Mouse (Mus musculus) spleen, adult 12 weeks (tissue): ENCODE measurements at regions not wholly inside any gene's neighbourhood (a gene's known extent, or its start where the extent isn't known, plus 50 kb on each side); places are given as distances from the start of the nearest gene placed in this dataset.

Experiments
- DNase-seq: peaks from one replicate; pipeline ENCODE4 v3.0.0; 2022; ENCODE audit warnings: low spot score

DNA sequence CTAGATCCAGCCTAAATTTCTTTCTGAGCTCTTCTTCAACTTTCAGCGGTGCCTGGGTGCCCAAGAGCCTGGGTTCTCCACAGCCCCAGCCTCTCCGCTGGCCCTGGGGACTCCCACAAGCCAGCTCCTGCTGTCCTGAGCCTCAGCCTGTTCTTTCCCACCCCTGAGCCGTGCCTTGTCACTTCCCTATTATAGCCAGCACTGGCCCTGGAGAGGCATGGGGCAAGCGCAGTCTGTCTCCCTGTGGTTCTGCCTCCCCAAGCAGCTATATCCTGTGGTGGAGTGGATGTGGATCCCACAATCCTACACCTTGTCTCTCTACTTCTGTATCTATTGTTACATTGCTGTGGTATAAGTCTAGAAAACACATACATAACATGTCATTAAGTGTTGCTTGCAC is 128.6 kb upstream of the Hgf start:
- DNase-seq, result no peak

DNA sequence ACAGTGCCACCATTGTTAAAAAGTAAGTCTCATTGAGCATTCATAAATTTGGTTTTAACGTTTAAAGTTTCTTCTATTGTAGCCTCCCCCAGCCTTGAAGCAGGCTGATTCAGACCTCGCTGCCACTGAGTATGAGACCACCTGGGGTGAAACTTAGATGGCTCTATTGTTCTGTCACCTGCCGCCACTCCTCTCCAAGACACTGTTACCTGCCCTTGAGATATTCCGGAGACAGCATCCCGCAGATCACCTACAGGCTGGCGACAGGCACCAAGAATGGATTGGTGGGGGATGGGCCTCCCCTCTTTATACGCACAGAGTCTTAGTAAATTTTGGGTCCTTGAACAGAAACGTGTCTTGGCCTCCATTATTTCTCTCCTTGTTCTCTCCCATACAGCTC is 128.0 kb upstream of the Hgf start:
- DNase-seq, result no peak

DNA sequence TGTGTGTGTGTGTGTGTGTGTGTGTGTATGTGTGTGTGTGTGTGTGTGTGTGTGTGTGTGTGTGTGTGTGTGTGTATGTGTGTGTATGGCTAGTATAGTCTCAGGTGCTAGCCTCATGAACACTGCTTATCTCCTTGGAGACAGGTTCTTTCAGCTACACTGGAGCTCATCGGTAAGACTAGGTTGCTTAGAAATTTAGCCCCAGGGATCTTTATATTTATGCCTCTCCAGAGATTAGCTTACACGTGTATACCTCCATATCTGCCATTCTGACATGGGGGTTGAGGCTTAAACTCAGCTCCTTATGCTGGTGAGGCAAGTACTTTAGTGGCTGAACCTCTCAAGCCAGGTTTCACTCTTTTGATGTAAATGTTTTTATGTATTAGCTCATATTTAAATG is 127.0 kb upstream of the Hgf start:
- DNase-seq, result no peak

DNA sequence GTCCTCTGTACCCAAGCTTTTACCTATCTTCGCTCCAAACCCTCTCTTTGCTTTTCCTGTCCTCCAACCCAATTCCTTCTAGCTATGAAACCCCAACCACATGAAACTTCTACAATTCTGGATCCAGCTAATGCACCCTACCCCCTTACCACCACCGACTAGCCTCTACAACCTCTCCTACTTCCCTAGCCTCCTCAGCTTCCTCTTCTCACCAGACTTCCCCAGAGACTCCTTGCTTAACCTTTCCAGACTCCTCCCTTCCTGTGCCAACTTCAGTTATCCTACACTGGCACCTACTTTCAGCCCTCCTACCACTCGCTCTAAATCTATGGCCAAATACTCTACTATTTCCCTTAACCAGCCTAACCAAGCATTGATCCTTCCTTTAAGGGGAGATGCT is 118.7 kb upstream of the Hgf start:
- no peak for DNase-seq

DNA sequence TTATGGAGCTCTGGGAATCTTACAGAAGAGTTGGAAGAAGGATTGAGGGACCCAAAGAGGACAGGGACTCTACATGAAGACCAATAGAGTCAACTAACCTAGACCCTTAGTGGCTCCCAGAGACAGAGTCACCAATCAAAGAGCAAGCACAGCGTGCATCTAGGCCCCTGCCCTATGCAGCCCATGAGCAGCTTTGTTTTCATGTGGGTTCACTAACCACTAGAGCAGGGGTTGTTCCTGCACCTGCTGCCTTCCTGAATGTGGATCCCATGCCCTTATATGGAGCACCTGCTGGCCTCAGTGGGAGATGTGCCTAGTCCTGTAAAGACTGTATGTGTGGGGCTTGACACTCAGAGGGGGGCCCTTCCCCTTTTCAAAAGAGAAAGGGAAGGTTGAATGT is 108.2 kb upstream of the Hgf start:
- DNase-seq, result no peak

DNA sequence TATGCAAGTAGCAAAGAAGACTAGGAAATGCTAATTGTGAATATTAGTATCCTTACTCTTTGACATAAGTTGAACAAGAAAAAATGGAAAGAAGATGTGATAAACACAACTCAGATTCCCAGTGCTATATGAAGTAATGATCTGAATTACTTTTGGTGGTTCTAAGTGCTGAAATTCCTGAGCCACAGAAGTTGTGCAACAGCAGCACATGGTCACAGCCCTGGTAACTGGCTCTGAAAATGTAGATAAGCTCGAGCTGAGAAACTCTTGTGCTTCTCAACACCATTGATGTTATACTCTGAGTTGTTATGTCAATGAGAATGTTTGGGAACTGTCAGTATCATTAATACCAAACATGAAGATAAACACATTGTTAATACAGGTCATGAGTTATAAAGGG is 106.3 kb upstream of the Hgf start:
- DNase-seq, result no peak

DNA sequence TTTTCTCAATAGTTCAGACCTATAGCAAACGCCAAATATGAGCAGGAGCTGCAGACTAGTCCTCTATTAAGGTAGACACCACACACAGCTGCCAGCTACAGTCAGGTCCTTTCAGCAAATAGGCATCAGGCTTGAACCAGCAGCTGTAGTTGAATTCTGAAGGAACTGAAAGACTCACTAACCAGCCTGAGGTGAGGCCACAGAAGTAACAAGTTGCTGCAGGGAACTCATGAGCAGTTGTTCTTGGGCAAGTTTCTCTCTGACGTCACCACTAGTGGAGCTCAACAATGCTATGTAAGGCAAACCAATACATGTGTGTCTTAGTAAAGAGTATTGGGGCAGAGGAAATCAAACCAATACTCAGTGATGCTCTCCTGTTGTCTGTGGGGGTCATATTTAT is 91.5 kb upstream of the Hgf start:
- no peak for DNase-seq

DNA sequence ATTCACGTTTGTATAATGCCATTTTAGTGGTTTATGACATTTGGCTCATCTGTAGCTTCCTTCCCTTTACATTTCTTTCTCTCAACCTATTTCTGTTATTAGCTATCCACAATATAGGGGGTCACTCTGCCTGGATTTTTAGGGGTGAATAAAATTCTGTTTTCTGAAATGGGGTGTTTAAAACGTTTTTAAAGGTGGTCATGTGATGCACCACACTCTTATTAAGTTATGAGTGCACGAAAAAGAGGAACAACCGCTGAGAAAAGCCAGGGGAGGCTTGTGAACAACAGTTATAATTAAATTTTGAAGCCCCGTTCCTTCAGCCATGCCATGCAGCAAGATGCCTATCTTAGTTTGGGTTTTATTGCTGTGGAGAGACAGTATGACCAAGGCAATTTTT is 87.0 kb upstream of the Hgf start:
- no peak for DNase-seq

DNA sequence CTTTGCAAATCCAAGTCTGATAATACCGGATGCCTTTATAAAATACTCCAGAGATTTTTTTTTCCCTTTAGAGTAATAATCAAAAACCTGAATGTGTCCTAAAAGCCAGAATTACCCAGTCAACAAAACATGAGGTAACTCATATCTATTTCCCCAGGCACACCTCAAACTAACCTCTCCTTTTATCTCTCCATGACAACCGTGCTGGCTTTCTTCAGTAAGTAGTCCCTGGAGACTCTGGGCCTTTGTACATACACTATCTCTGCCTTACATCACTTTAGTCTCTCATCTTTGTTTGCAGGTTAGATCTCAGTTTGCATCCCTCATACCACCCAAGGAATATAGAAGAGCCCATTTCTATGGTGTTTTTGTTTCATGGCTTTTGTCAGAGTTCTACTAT is 84.7 kb upstream of the Hgf start:
- no peak for DNase-seq

DNA sequence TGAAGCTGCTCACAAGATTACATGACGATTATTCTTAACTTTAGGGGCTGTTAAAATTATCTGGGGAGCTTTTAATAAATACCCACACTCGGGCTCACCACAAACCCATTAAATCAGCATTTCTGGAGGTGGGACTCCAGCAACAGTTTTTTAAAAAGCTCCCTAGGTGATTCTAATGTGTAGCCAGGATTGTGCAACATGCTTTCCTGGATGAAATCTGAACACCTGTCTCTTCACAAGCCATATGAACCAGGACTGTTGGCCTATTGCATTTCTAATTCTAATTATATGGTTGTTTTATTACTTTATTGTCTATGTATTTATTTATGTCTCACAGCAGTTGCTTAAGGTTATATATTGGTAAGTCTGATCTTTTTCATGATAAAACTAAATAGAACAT is 84.1 kb upstream of the Hgf start:
- DNase-seq, result no peak

DNA sequence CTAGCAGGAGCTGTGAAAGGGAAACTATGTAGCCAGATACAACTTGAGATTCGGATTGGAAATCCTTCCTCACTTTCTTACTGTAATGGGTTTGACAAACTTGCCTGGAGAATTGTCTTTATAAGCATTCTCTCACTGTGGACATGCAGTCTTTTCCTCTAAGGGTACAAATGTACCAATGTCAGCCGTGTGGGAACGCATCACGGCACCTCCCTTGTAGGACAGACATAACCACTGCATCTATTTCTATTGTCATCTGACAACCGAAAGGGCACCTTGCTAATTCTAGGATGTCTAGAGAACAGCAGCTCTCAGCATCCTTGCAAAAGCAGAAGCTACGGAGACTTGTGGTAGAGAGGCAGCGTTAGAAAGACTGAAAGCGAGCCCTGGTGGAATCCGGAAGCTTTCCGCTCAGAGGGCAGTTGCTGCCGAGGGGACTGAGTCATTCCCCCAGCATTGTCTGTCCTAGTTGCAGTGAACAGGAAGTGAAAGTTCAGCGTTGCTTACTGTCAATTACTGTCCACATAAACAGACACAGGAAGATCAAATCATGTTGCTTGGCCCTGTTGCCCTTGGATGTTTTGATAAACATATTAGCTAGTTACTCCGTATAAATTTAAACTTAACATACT is 83.5 kb upstream of the Hgf start:
- peak; percentile 4 for DNase-seq

DNA sequence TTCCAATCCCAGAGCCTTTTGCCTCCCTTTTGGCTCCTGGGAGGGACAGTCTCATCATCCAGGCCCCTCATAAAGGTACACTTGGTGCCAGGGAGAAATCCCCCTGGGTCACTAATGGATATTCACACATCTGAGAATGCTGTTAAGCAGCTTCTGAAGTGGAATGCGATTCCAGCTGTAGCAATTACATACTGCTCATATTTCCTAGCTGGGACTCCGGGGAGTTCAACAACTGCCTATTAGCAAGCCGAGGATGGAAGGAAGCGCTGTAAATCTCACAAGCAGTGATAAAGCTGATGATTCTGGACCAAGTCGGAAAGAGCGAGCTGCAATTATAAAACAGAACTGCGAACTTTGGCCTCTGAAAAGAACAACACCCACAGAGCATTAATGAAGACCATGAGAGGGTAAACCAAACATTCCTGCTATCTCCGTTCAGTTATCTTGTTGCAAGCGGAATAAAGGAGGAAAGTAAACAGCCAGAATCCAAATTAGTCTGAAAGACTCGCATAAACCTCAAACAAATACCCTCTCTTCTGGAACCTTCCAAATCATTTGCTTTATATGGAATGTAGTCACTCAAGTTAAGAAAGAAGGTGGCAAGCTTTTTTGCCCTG is 82.8 kb upstream of the Hgf start:
- DNase-seq, result no peak

DNA sequence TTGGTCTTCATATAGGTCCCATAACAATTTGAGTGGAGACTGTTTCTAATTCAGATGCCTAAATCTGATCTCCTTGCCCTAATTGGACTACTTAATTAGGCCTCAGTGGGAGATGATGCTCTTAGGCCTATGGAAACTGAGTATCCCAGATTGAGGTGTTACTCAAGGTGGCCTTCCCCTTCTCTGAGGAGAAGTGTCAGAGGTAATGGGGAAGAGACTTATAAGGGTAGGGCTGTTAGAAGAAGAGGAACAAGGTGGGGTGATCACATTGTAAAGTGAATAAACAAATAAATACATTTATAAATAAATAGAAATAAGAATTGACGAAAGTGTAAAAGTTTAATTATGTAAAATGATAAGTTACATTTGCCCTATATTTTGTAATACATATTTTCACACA is 65.3 kb upstream of the Hgf start:
- DNase-seq, result no peak

DNA sequence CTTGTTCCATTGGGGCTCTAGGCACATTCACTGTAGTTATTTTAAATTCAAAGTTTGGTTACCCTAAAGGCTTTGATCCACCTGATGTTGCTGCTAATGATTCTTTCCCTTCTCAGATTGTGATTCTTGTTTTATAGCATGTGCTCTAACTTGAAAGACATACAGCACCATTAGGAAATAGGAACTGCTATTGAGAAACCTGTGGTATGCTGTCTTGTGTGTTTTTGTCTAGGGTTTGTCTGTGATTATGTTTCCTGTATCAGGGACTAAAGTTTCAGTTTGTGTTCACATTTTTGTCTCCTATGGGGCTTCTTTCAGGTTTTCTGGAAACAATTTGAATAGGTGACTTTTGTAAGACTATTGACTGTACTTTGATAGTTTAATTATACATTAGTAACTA is 63.5 kb upstream of the Hgf start:
- DNase-seq, result no peak

DNA sequence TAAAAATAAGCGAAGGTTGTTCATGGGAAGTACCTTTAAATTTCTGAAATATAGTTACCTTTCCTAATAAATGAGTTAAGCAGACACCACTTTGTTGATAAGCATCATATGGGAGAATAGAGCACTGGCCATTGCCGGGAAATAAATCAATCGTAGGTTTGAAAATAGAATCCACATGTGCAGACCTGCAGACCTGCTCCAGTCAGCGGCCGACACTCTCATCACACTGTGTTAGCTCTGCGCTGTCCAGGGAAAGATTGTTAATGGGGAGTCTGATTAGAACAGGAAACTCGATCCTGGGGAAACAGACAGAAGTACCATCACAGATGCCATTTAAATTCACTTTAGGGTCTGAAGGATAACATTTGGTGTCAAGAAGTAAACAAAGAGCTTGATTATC is 53.4 kb upstream of the Hgf start:
- no peak for DNase-seq
